Mouse (Mus musculus) embryonic fibroblast, embryonic 13.5 days (primary cell): Measurements from ENCODE around the gene Srp72. TPM values are rescaled to one million over a fixed set of nuclear protein-coding genes. Genes with fewer than 3 reads are reported as not detected.
"Not testable (repeated sequence)": the region's sequence is repeated elsewhere in the genome, so short reads cannot be mapped to it uniquely, and the experiment has no call there.

Experiments
- H3K27ac ChIP-seq: 2 replicates; pipeline ENCODE4 v1.5.1; 2012; ENCODE audit warnings: low read length, control low read depth, inconsistent platforms; ENCODE audit not compliant: insufficient read depth
- H3K4me1 ChIP-seq: 2 replicates; pipeline ENCODE4 v1.6.1; 2011; ENCODE audit warnings: low read length; ENCODE audit not compliant: control insufficient read depth, insufficient read depth
- H3K4me3 ChIP-seq: 2 replicates; pipeline ENCODE4 v1.5.1; 2011; ENCODE audit warnings: mild to moderate bottlenecking, control low read depth, low read length; ENCODE audit not compliant: insufficient read depth
- CTCF ChIP-seq: IDR thresholded peaks from 2 replicates; pipeline ENCODE4 v1.5.1; 2011; ENCODE audit warnings: mild to moderate bottlenecking, control low read depth, low read length, moderate library complexity, borderline replicate concordance; ENCODE audit not compliant: insufficient read depth
- POLR2A ChIP-seq: IDR thresholded peaks from 2 replicates; pipeline ENCODE4 v1.6.1; 2011; ENCODE audit warnings: low read depth, mild to moderate bottlenecking, control low read depth, low read length, moderate library complexity
- polyA plus RNA-seq: library from polyadenylated mRNA; stranded (reverse); fragments of >200 nt; gene quantifications from 2 replicates; pipeline ENCODE4 v1.2.4, GENCODE M21; 2011; ENCODE audit warnings: low read depth; ENCODE audit not compliant: missing spikeins, insufficient read length

Gene Srp72
- polyA plus RNA-seq, 1 experiment = 192 TPM

GRCm38 (mm10) chr5:76959587-76959986, 14.9 kb upstream of the Srp72 start:
- Histone ChIP-seq H3K4me3 (no peak overlapping the region), H3K4me1 (peaks cover 10% of the 10 kb centered on the region), H3K27ac (no peak overlapping the region)
- TF ChIP-seq CTCF (no peak), POLR2A (no peak)

GRCm38 (mm10) chr5:76962545-76962944, 11.9 kb upstream of the Srp72 start:
- H3K27ac ChIP-seq = peak overlapping the region; percentile 97
- H3K4me1 ChIP-seq = peaks cover 10% of the 10 kb centered on the region
- TF ChIP-seq POLR2A (no peak), CTCF (no peak)
- H3K4me3 ChIP-seq = no peak overlapping the region

GRCm38 (mm10) chr5:76964651-76965050, 9.8 kb upstream of the Srp72 start:
- Histone ChIP-seq H3K4me1 (peaks cover 10% of the 10 kb centered on the region), H3K27ac (no peak overlapping the region), H3K4me3 (no peak overlapping the region)
- no peak for TF ChIP-seq POLR2A
- peak; percentile 20; the same call in 1 of the 2 replicates for TF ChIP-seq CTCF

GRCm38 (mm10) chr5:76969250-76969649, 5.2 kb upstream of the Srp72 start:
- Histone ChIP-seq H3K27ac (no peak overlapping the region), H3K4me3 (no peak overlapping the region), H3K4me1 (no peaks in the 10 kb centered on the region)
- TF ChIP-seq CTCF (no peak), POLR2A (no peak)

GRCm38 (mm10) chr5:76971115-76971514, 3.4 kb upstream of the Srp72 start:
- H3K4me1 ChIP-seq, H3K27ac ChIP-seq, H3K4me3 ChIP-seq: not testable (repeated sequence)

- Histone ChIP-seq H3K27ac (no peak overlapping the region), H3K4me1 (no peaks in the 10 kb centered on the region), H3K4me3 (peak overlapping the region; percentile 100)
- no peak for TF ChIP-seq CTCF
- no peak for TF ChIP-seq POLR2A
Observed at GRCm38 (mm10) chr5:76973488-76973887, 995 bp upstream of the Srp72 start.

GRCm38 (mm10) chr5:76974207-76974553, 303 bp upstream of the Srp72 start:
- Histone ChIP-seq H3K4me3 (peak overlapping the region; percentile 100), H3K27ac (no peak overlapping the region), H3K4me1 (no peaks in the 10 kb centered on the region)
- TF ChIP-seq POLR2A (no peak), CTCF (no peak)

GRCm38 (mm10) chr5:76975736-76976135, 1.3 kb downstream of the Srp72 start:
- Histone ChIP-seq H3K4me1 (no peaks in the 10 kb centered on the region), H3K27ac (no peak overlapping the region), H3K4me3 (peak overlapping the region; percentile 100)
- TF ChIP-seq POLR2A (no peak), CTCF (no peak)

GRCm38 (mm10) chr5:76984015-76984414, 9.5 kb downstream of the Srp72 start:
- TF ChIP-seq POLR2A (no peak), CTCF (no peak)
- no peak overlapping the region for H3K27ac ChIP-seq
- no peak overlapping the region for H3K4me3 ChIP-seq
- no peaks in the 10 kb centered on the region for H3K4me1 ChIP-seq

GRCm38 (mm10) chr5:76990789-76991188, 16.3 kb downstream of the Srp72 start:
- no peak overlapping the region for H3K4me3 ChIP-seq
- no peak overlapping the region for H3K27ac ChIP-seq
- TF ChIP-seq CTCF (no peak), POLR2A (no peak)
- H3K4me1 ChIP-seq = no peaks in the 10 kb centered on the region

- no peak for TF ChIP-seq POLR2A
- no peak for TF ChIP-seq CTCF
- no peak overlapping the region for H3K4me3 ChIP-seq
- no peaks in the 10 kb centered on the region for H3K4me1 ChIP-seq
- no peak overlapping the region for H3K27ac ChIP-seq
Observed at GRCm38 (mm10) chr5:76993174-76993814, 18.8 kb downstream of the Srp72 start.
